Mouse (Mus musculus): ENCODE measurements around the gene Smyd3. TPM values are rescaled to one million over a fixed set of nuclear protein-coding genes. Genes with fewer than 3 reads are reported as not detected.

Gene Smyd3
- total and polyA plus RNA-seq, 3 experiments = 3.5 to 19.4 (median 17.1) TPM

DNA sequence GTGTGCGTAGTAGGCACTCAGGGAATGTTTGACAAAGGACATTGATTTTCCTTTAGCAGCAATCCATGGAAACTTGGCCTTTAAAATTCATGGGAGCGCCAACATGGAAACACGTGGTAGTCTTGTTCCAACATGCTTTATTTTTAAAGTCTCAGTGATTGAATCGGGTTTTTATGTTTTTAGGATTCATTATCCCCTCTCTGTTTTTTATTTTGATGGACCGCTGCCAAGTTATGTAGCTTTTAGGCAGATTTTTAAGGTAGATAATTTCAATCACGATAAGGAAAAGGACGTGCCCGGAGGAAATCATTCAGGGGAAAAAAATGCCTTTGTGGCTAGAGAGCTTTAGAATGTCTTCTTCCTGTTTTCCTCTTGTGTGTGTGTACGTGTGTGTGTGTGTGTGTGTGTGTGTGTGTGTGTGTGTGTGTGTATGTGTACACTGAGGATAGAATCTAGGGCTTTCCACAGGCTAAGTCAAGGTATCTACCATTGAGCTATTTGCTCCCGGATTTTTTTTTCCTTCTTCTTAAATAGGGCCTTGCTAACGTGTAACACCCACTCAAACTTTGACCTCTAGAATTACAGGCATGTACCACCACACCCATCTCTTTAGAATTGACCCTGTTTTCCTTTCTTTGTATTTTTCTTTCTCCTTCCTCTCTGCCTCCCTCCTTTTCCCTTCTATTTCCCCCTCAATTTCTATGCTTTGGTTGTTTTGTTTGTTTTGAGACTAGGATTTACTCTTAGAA lies 41.8 kb upstream of the Smyd3 start:
- Histone ChIP-seq H3K9me3 (replicated peaks) (no peaks in the 10 kb centered on the region), H3K4me3 (ENCODE audit: low read depth, low read length) (no peak overlapping the region), H3K27me3 (ENCODE audit: insufficient read depth, low read length) (no peaks in the 10 kb centered on the region), H3K4me1 (ENCODE audit: insufficient read depth, low read depth, low read length) (peaks cover 65% of the 10 kb centered on the region), H3K36me3 (replicated peaks) (peaks cover 56% of the 10 kb centered on the region)
- DNase-seq (ENCODE audit: low spot score) (no peak), ATAC-seq (ENCODE audit: extremely low read depth, insufficient number of reproducible peaks, low FRiP score, poor library complexity, severe bottlenecking) (no peak)
- TF ChIP-seq GATA1 (IDR thresholded peaks at IDR 0.05; ENCODE audit: borderline replicate concordance, low read length) = no peak
- TF ChIP-seq CTCF (IDR thresholded peaks at IDR 0.05; ENCODE audit: low read depth, low read length) = no peak
- TF ChIP-seq POLR2AphosphoS5 (IDR thresholded peaks at IDR 0.05; ENCODE audit: insufficient replicate concordance, low read depth, low read length) = no peak
- no peak for TF ChIP-seq GATA2 (IDR thresholded peaks at IDR 0.05; ENCODE audit: borderline replicate concordance, low read depth, low read length)
- no peak for TF ChIP-seq TAL1 (conservative IDR thresholded peaks at IDR 0.05; ENCODE audit: low read depth, low read length)

DNA sequence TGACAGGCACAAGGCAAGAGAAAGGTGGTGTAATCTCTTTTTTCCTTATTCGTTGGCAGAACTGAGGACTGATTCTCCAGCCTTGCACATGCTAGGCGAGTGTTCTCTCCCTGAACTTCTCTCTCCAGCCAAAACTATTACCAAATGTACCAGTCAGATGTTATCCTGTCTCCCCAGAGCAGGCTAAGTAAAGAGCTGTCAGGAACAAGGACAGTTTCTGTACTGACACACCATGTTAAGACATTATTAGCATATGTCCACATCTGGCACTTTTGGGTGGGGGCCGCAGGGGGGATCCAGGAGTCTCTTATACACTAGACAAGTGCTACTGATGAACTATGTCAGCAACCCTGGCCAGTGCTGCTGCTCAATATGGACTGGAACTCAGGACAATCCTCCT lies 39.1 kb upstream of the Smyd3 start:
- no peak for TF ChIP-seq POLR2AphosphoS5 (IDR thresholded peaks at IDR 0.05; ENCODE audit: insufficient replicate concordance, low read depth, low read length)
- TF ChIP-seq TAL1 (conservative IDR thresholded peaks at IDR 0.05; ENCODE audit: low read depth, low read length) = no peak
- TF ChIP-seq GATA2 (IDR thresholded peaks at IDR 0.05; ENCODE audit: borderline replicate concordance, low read depth, low read length) = no peak
- no peak for TF ChIP-seq CTCF (IDR thresholded peaks at IDR 0.05; ENCODE audit: low read depth, low read length)
- no peak for TF ChIP-seq GATA1 (IDR thresholded peaks at IDR 0.05; ENCODE audit: borderline replicate concordance, low read length)
- H3K36me3 ChIP-seq (replicated peaks) = peaks cover 46% of the 10 kb centered on the region

DNA sequence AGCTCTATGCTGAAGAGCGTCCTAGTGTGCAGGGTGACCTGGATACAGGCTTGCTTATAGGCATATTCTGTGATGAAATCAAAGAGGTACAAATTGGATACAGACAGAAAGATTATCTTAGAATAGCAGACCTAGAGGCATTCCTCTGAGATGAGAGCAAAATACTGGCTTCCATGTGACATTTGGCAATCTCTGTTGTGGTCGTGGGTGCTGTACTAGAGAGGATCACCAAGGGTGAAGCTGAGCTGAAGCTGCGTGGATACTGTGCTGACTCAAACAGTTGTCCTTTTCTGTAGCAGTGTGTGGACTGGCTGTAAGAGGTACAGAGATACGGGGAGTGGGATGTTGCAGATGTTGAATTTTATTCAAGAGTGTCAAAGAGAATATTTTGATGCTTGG lies 36.1 kb upstream of the Smyd3 start:
- no peak for DNase-seq (ENCODE audit: low spot score)

More for the DNA sequence above, 39.1 kb upstream of the Smyd3 start:
- DNase-seq (ENCODE audit: low spot score) (no peak), ATAC-seq (ENCODE audit: extremely low read depth, insufficient number of reproducible peaks, low FRiP score, poor library complexity, severe bottlenecking) (no peak)
- no peaks in the 10 kb centered on the region for H3K27me3 ChIP-seq (ENCODE audit: insufficient read depth, low read length)
- H3K4me1 ChIP-seq (ENCODE audit: insufficient read depth, low read depth, low read length) = peaks cover 67% of the 10 kb centered on the region
- H3K9me3 ChIP-seq (replicated peaks) = no peaks in the 10 kb centered on the region
- no peak overlapping the region for H3K4me3 ChIP-seq (ENCODE audit: low read depth, low read length)

DNA sequence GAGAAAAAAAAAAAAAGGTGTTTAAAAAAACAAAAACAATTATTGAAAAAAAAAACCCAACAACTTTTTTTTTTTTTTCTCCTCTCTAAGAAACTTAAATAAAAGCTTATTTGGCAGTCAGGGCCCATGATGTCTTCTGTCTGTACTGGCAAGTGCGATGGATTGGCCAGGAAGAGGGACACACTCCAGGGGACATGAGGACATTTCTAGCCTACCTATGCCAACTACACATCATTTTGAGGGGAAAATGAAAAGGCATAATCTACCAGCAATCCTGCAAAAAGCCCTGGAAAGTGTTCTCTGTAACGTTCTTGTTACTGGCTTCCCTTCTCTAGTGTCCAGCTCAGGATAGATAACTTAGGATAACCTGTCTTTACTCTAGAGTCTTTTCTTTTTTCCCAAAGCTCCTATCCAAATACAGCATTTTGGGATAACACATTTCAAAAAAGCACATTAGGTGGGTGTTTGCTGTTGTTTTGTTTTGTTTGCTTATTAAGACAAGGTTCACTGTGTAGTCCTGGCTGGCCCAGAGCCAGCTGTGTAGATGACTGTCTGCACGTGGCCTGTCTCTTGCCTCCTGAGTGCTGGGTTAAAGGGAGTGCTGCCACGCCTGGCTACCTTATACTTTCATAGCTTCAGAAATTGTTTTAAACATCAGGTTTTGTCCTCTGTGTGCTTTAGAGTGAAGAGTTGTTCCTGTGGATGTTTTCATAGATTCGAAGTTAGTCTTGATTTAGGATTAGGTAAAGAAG lies 35.5 kb upstream of the Smyd3 start:
- ATAC-seq (ENCODE audit: extremely low read depth, insufficient number of reproducible peaks, low FRiP score, poor library complexity, severe bottlenecking) (no peak), DNase-seq (ENCODE audit: low spot score) (no peak)
- Histone ChIP-seq H3K27me3 (ENCODE audit: insufficient read depth, low read length) (no peaks in the 10 kb centered on the region), H3K36me3 (replicated peaks) (peaks cover 44% of the 10 kb centered on the region), H3K4me3 (ENCODE audit: low read depth, low read length) (no peak overlapping the region; the same call in 1 of the 2 replicates), H3K9me3 (replicated peaks) (no peaks in the 10 kb centered on the region), H3K4me1 (ENCODE audit: insufficient read depth, low read depth, low read length) (peaks cover 76% of the 10 kb centered on the region)
- no peak for TF ChIP-seq GATA2 (IDR thresholded peaks at IDR 0.05; ENCODE audit: borderline replicate concordance, low read depth, low read length)
- TF ChIP-seq TAL1 (conservative IDR thresholded peaks at IDR 0.05; ENCODE audit: low read depth, low read length) = no peak
- TF ChIP-seq CTCF (IDR thresholded peaks at IDR 0.05; ENCODE audit: low read depth, low read length) = no peak
- TF ChIP-seq POLR2AphosphoS5 (IDR thresholded peaks at IDR 0.05; ENCODE audit: insufficient replicate concordance, low read depth, low read length) = no peak
- no peak for TF ChIP-seq GATA1 (IDR thresholded peaks at IDR 0.05; ENCODE audit: borderline replicate concordance, low read length)

More for the DNA sequence above, 36.1 kb upstream of the Smyd3 start:
- H3K4me1 ChIP-seq (ENCODE audit: insufficient read depth, low read depth, low read length) = peaks cover 76% of the 10 kb centered on the region
- TF ChIP-seq CTCF (IDR thresholded peaks at IDR 0.05; ENCODE audit: low read depth, low read length) = no peak
- TF ChIP-seq GATA2 (IDR thresholded peaks at IDR 0.05; ENCODE audit: borderline replicate concordance, low read depth, low read length) = no peak
- TF ChIP-seq POLR2AphosphoS5 (IDR thresholded peaks at IDR 0.05; ENCODE audit: insufficient replicate concordance, low read depth, low read length) = no peak
- no peak for TF ChIP-seq TAL1 (conservative IDR thresholded peaks at IDR 0.05; ENCODE audit: low read depth, low read length)
- no peak for TF ChIP-seq GATA1 (IDR thresholded peaks at IDR 0.05; ENCODE audit: borderline replicate concordance, low read length)
- peaks cover 45% of the 10 kb centered on the region for H3K36me3 ChIP-seq (replicated peaks)
- no peak overlapping the region for H3K4me3 ChIP-seq (ENCODE audit: low read depth, low read length)
- ATAC-seq (ENCODE audit: extremely low read depth, insufficient number of reproducible peaks, low FRiP score, poor library complexity, severe bottlenecking) = no peak
- no peaks in the 10 kb centered on the region for H3K9me3 ChIP-seq (replicated peaks)
- H3K27me3 ChIP-seq (ENCODE audit: insufficient read depth, low read length) = no peaks in the 10 kb centered on the region

DNA sequence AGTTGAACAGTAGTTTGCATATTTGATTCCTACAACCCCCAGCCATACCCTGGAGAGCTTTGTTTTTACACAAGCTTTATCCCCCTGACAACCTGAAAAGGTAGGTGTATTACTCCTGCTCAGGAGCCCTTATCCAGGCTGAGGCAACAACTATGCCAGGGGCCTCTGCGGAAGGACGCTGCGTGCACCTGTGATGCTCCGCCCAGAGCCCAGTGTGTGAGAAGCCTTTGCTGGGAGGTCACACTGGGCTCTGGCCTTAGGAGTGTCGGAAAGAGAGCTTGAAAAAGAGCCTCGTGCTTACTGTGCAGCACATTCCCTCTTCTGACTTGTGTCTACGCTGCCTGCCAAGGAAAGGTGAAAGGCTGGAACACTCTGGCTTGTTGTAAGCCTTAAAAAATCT lies 34.9 kb upstream of the Smyd3 start:
- ATAC-seq (ENCODE audit: extremely low read depth, insufficient number of reproducible peaks, low FRiP score, poor library complexity, severe bottlenecking) = peak; percentile 32; the same call in 1 of the 2 replicates
- DNase-seq (ENCODE audit: low spot score) = no peak
- Histone ChIP-seq H3K27me3 (ENCODE audit: insufficient read depth, low read length) (no peaks in the 10 kb centered on the region), H3K9me3 (replicated peaks) (no peaks in the 10 kb centered on the region), H3K36me3 (replicated peaks) (peaks cover 45% of the 10 kb centered on the region), H3K4me1 (ENCODE audit: insufficient read depth, low read depth, low read length) (peaks cover 78% of the 10 kb centered on the region), H3K4me3 (ENCODE audit: low read depth, low read length) (peak overlapping the region; percentile 60; the same call in 1 of the 2 replicates)
- TF ChIP-seq POLR2AphosphoS5 (IDR thresholded peaks at IDR 0.05; ENCODE audit: insufficient replicate concordance, low read depth, low read length) (no peak), TAL1 (conservative IDR thresholded peaks at IDR 0.05; ENCODE audit: low read depth, low read length) (no peak), GATA2 (IDR thresholded peaks at IDR 0.05; ENCODE audit: borderline replicate concordance, low read depth, low read length) (no peak), GATA1 (IDR thresholded peaks at IDR 0.05; ENCODE audit: borderline replicate concordance, low read length) (no peak), CTCF (IDR thresholded peaks at IDR 0.05; ENCODE audit: low read depth, low read length) (no peak)

DNA sequence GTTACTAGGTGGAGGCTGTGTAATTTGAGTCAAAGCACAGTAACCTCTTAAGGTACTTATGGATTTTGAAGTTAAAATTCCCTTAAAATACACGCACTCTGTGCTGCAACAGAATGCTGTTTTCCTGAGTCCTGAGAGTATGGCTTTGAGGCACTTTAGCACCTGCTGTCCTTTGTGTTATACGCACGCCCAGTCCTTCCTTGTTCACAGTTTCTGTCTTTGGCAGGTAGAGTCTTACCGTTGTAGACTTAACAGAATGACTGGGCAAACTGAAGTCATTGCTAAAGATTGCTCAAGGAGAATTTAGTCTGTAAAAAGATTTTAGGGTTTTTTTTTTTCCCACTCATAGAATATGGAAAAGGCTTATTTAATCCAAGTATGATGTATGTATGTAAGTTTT lies 34.1 kb upstream of the Smyd3 start:
- Histone ChIP-seq H3K27me3 (ENCODE audit: insufficient read depth, low read length) (no peaks in the 10 kb centered on the region), H3K4me1 (ENCODE audit: insufficient read depth, low read depth, low read length) (peaks cover 79% of the 10 kb centered on the region), H3K36me3 (replicated peaks) (peaks cover 38% of the 10 kb centered on the region), H3K4me3 (ENCODE audit: low read depth, low read length) (no peak overlapping the region; the same call in 1 of the 2 replicates), H3K9me3 (replicated peaks) (no peaks in the 10 kb centered on the region)
- TF ChIP-seq GATA2 (IDR thresholded peaks at IDR 0.05; ENCODE audit: borderline replicate concordance, low read depth, low read length) (no peak), CTCF (IDR thresholded peaks at IDR 0.05; ENCODE audit: low read depth, low read length) (no peak), TAL1 (conservative IDR thresholded peaks at IDR 0.05; ENCODE audit: low read depth, low read length) (no peak), GATA1 (IDR thresholded peaks at IDR 0.05; ENCODE audit: borderline replicate concordance, low read length) (no peak), POLR2AphosphoS5 (IDR thresholded peaks at IDR 0.05; ENCODE audit: insufficient replicate concordance, low read depth, low read length) (no peak)
- ATAC-seq (ENCODE audit: extremely low read depth, insufficient number of reproducible peaks, low FRiP score, poor library complexity, severe bottlenecking) (no peak), DNase-seq (ENCODE audit: low spot score) (no peak)

Measured in G1E (cell line).